Mouse (Mus musculus) spleen, adult 12 weeks (tissue): Measurements from ENCODE around the gene Sphk1.

Experiments used
- DNase-seq: peaks from one replicate; pipeline ENCODE4 v3.0.0; 2022; ENCODE audit warnings: low spot score

Sphk1 gene

DNA sequence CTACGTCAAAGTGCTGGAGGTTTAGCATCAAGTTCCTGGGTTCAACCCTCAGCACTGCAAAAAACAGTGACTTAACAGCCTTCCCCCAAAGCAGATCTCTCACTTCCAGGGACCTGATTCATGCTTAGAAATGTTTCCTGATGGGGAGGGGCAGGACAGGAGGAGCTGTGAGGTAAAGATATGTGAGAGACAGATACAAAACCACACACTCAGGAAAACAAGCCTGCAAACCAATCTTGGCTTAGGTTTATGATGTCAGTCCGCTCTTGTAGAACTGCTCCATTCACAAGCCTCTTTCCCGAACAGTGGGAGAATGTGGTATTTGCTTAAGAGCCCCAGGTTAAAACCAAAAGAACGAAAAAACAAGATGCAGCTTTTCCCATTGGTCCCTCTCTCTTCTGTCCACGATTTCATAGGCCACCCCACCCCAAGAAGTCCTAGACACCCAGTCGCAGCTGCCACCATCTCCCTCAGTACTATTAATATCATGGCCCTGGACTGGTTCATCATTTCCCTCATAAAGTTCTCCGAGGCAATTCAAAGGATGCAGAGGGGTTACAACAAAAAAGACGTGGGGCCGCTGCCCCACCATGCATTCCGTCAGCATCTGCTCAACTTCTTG, 49.4 kb downstream of the Sphk1 start:
- peak; percentile 50 for DNase-seq

GRCm38 (mm10) chr11:116580711-116581375, 50.1 kb downstream of the Sphk1 start:
- DNase-seq = peak; percentile 68

- peak; percentile 82 for DNase-seq
Measured at GRCm38 (mm10) chr11:116581376-116581814, 50.7 kb downstream of the Sphk1 start, which contains the start of gene Ube2o. TSS of gene Ube2o (minus strand) at chr11:116581447.

GRCm38 (mm10) chr11:116585682-116586081, 55.0 kb downstream of the Sphk1 start:
- DNase-seq = no peak
